Mouse (Mus musculus) 3T3-L1 (cell line): ENCODE results near the gene Atl2.

Source experiments
- DNase-seq: peaks from one replicate; pipeline ENCODE4 v3.0.0-alpha.2; 2015; ENCODE audit warnings: low read depth, low spot score

Atl2 gene

GRCm38 (mm10) chr17:79898156-79898746 lies 2.3 kb upstream of the Atl2 start:
- peak; percentile 85 for DNase-seq

- DNase-seq = peak; percentile 12
Measured at GRCm38 (mm10) chr17:79897666-79898065, 1.7 kb upstream of the Atl2 start.

- peak; percentile 85 for DNase-seq
Measured at GRCm38 (mm10) chr17:79894971-79895882, 696 bp downstream of the Atl2 start.

- peak; percentile 19 for DNase-seq
Measured at GRCm38 (mm10) chr17:79894054-79894453, 1.9 kb downstream of the Atl2 start.

GRCm38 (mm10) chr17:79891944-79892343 lies 4.0 kb downstream of the Atl2 start:
- peak; percentile 22 for DNase-seq

- DNase-seq = no peak
Measured at GRCm38 (mm10) chr17:79887926-79888325, 8.0 kb downstream of the Atl2 start.

- peak; percentile 52 for DNase-seq
Measured at GRCm38 (mm10) chr17:79883198-79883597, 12.7 kb downstream of the Atl2 start.

- no peak for DNase-seq
Measured at GRCm38 (mm10) chr17:79865027-79865426, 30.9 kb downstream of the Atl2 start.

GRCm38 (mm10) chr17:79864503-79864902 lies 31.4 kb downstream of the Atl2 start:
- no peak for DNase-seq

GRCm38 (mm10) chr17:79862038-79862437 lies 33.9 kb downstream of the Atl2 start:
- peak; percentile 83 for DNase-seq

GRCm38 (mm10) chr17:79855533-79855932 lies 40.4 kb downstream of the Atl2 start:
- no peak for DNase-seq

- DNase-seq = no peak
Measured at GRCm38 (mm10) chr17:79848385-79848784, 47.5 kb downstream of the Atl2 start.

GRCm38 (mm10) chr17:79846182-79846581 lies 49.7 kb downstream of the Atl2 start:
- DNase-seq = no peak

GRCm38 (mm10) chr17:79845695-79846094 lies 50.2 kb downstream of the Atl2 start:
- no peak for DNase-seq

- peak; percentile 91 for DNase-seq
Measured at GRCm38 (mm10) chr17:79840254-79841238, 55.4 kb downstream of the Atl2 start.

- no peak for DNase-seq
Measured at GRCm38 (mm10) chr17:79836978-79837377, 58.9 kb downstream of the Atl2 start.

- DNase-seq = peak; percentile 91
Measured at GRCm38 (mm10) chr17:79835714-79836373, 60.1 kb downstream of the Atl2 start.

GRCm38 (mm10) chr17:79832284-79832683 lies 63.6 kb downstream of the Atl2 start:
- peak; percentile 74 for DNase-seq

- DNase-seq = peak; percentile 38
Measured at GRCm38 (mm10) chr17:79826482-79827034, 69.4 kb downstream of the Atl2 start.

- DNase-seq = peak; percentile 97
Measured at GRCm38 (mm10) chr17:79825241-79826030, 70.5 kb downstream of the Atl2 start.
